Mouse (Mus musculus) liver, embryonic 15.5 days (tissue): ENCODE data around the gene Exoc7. TPM values are rescaled to one million over a fixed set of nuclear protein-coding genes. Genes with fewer than 3 reads are reported as not detected.

Source experiments
- polyA plus RNA-seq: library from polyadenylated mRNA; unstranded; fragments of >200 nt; fragmentation: Nextera tagmentation; extraction: Ambion mirVana; gene quantifications from 2 replicates; pipeline ENCODE4 v1.2.1, GENCODE M21; 2015

Exoc7 gene
- polyA plus RNA-seq, 1 experiment from 2014 or later = 19.1 TPM

Other genes with a start within 250 kb of the Exoc7 start
- gene Unc13d, start 229.3 kb downstream of the Exoc7 start, polyA plus RNA-seq = 21.4 and 23.3 TPM in 2 replicates
- 83.9 and 93.0 TPM in 2 replicates for gene Wbp2, start 220.2 kb downstream of the Exoc7 start, polyA plus RNA-seq
- 5.4 and 7.6 TPM in 2 replicates for gene Trim47, start 180.0 kb downstream of the Exoc7 start, polyA plus RNA-seq
- 1.2 and 1.5 TPM in 2 replicates for gene Trim65, start 176.1 kb downstream of the Exoc7 start, polyA plus RNA-seq
- 48.8 and 51.1 TPM in 2 replicates for gene Mrpl38, start 168.4 kb downstream of the Exoc7 start, polyA plus RNA-seq
- 6.1 and 7.5 TPM in 2 replicates for gene Fbf1, start 139.1 kb downstream of the Exoc7 start, polyA plus RNA-seq
- 27.5 and 33.1 TPM in 2 replicates for gene Ten1, start 108.4 kb downstream of the Exoc7 start, polyA plus RNA-seq
- gene Acox1, start 108.2 kb downstream of the Exoc7 start, polyA plus RNA-seq = 32.5 and 41.8 TPM in 2 replicates
- gene Evpl, start 69.2 kb downstream of the Exoc7 start, polyA plus RNA-seq = 0.08 and 0.12 TPM in 2 replicates
- 37.2 and 40.2 TPM in 2 replicates for gene Srp68, start 33.0 kb downstream of the Exoc7 start, polyA plus RNA-seq
- gene Galr2, start 26.3 kb downstream of the Exoc7 start, polyA plus RNA-seq = not detected in 2 replicates
- 0.78 and 1.1 TPM in 2 replicates for gene Foxj1, start 28.2 kb upstream of the Exoc7 start, polyA plus RNA-seq
- gene Rnf157, start 105.8 kb upstream of the Exoc7 start, polyA plus RNA-seq = 1.0 and 1.4 TPM in 2 replicates
- 33.1 and 33.9 TPM in 2 replicates for gene Ubald2, start 126.9 kb upstream of the Exoc7 start, polyA plus RNA-seq
- gene Qrich2, start 159.0 kb upstream of the Exoc7 start, polyA plus RNA-seq = not detected in 2 replicates
- gene Prpsap1, start 187.0 kb upstream of the Exoc7 start, polyA plus RNA-seq = 45.1 and 49.0 TPM in 2 replicates
- 28.8 and 32.7 TPM in 2 replicates for gene Sphk1, start 223.7 kb upstream of the Exoc7 start, polyA plus RNA-seq